Mouse (Mus musculus) E14TG2a.4 (cell line): Measurements from ENCODE around the gene Tsga10ip.

Experiments used
- CTCF ChIP-seq: conservative IDR thresholded peaks from 2 replicates; pipeline ENCODE4 v1.5.1; 2014; ENCODE audit warnings: low read length
- NANOG ChIP-seq: IDR thresholded peaks from 2 replicates; pipeline ENCODE4 v1.6.1; 2014; ENCODE audit warnings: borderline replicate concordance, low read length, mixed read lengths

- TF ChIP-seq CTCF: no peak
- TF ChIP-seq NANOG: no peak
Observed at GRCm38 (mm10) chr19:5374177-5374576, 28.1 kb downstream of the Tsga10ip start.
